Mouse (Mus musculus) mesoderm, embryonic 11.5 days (tissue): ENCODE results near the gene Lxn.

Experiments used
- DNase-seq: peaks from one replicate; pipeline ENCODE4 v3.0.0-alpha.2; 2012; ENCODE audit warnings: low read depth, low spot score

Gene Lxn

DNA sequence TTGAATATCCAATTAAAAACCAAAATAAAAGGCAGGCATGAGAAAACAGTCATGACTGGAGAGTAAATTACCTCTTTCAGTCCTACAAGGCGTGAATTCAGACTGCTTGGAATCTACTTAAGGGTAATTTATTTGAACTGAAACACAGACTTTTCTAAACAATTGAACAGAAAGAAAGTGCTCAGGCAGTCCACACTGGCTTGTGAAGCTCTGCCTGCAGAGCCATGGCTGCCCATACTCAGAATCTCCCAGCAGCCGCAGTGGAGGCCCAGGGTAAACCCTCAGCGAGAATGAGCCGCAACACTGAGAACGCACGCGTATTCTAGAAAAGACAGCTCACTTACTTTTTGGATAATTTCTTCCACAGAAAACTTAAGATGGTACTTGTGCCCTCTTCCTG, 1.7 kb downstream of the Lxn start:
- DNase-seq: no peak

GRCm38 (mm10) chr3:67459881-67460280, 3.8 kb downstream of the Lxn start:
- no peak for DNase-seq

GRCm38 (mm10) chr3:67450601-67451210, 13.0 kb downstream of the Lxn start:
- no peak for DNase-seq

- DNase-seq: no peak
Observed at GRCm38 (mm10) chr3:67449660-67450059, 14.1 kb downstream of the Lxn start.

DNA sequence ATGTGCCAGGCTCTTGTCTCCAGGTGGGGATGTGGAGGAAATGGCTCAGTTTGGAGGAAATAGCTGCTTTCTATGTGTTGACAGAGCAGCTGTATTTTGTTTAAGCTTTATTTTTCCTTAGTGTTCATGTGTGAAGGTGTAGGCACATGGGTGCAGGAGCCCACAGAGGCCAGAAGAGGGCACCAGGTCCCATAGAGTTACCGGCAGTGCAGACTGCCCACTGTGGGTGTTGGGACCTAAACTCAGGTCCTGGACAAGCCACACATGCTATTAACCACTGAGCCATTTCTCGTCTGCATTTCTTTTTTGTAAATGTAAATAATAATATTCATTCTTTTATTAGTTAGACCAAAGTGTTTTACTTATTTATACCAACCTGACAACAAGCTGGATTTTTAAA, 16.6 kb downstream of the Lxn start:
- no peak for DNase-seq

DNA sequence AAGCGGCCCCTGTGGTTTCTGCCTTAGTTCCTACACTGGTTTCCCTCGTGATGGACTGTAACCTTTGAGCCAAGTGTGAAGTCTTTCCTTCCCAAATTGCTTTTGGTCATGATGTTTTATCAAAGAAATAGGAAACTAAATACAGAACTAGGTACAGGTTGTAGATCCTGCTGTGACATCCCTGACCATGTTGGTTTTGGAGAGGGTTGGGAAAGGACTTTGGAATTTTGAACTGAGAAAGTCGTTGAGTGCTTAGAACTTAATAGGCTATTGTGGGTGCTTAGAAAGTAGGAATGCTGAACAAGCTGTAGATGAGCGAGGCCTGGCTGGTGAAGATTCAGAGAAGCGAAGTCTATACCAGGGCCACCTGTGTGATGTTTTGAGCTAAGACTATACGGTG, 29.7 kb downstream of the Lxn start:
- no peak for DNase-seq

- DNase-seq: peak; percentile 89
Observed at GRCm38 (mm10) chr3:67429999-67430380, 33.7 kb downstream of the Lxn start, which contains the start of gene Gfm1. Gene Gfm1, plus strand, starts transcription at chr3:67430096.

- peak; percentile 8 for DNase-seq
Observed at GRCm38 (mm10) chr3:67429338-67429998, 34.3 kb downstream of the Lxn start.
